Mouse (Mus musculus) retina, embryonic 14.5 days (tissue): ENCODE results near the gene Spindoc.

ENCODE experiments used
- DNase-seq: peaks from one replicate; pipeline ENCODE4 v3.0.0-alpha.2; 2015; ENCODE audit warnings: low spot score

Gene Spindoc

DNA sequence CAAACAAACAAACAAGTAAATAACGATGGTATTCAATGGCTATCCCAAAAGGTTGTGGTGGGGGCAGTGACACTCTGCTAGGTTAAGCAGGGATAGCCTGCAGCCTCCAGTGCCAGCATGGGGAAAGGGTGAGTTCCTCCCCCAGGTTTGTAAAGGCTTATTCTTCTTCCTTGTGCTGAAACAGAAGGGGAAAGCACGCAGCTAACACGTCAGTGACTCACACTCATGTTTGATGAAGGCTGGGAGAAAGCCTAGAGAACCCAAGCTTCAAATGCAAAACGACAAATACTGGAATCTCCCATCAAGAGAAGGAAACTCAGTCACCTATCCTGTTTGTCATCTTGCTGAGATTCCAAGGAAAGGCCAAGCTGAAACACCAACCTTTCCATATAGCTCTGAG is 47.1 kb downstream of the Spindoc start:
- no peak for DNase-seq

DNA sequence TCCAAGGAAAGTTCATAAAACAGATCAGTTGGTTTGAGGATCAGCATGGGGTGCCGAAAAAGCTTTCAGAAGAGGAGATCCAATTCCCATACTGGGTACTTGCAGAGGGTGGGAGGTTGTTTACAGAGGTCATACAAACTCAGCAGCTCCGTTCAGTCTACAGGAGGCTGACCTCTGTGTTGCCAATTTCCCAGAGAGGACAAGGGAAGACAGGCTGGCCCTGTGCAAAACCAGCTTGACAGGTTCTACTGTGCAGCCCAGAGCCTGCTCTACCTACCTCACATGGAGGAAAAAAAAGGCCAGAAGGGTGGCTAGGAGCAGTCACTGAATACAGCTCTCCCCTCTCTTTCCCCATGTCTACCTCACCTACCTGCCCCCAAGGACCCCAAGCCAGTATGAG is 48.7 kb downstream of the Spindoc start:
- no peak for DNase-seq

DNA sequence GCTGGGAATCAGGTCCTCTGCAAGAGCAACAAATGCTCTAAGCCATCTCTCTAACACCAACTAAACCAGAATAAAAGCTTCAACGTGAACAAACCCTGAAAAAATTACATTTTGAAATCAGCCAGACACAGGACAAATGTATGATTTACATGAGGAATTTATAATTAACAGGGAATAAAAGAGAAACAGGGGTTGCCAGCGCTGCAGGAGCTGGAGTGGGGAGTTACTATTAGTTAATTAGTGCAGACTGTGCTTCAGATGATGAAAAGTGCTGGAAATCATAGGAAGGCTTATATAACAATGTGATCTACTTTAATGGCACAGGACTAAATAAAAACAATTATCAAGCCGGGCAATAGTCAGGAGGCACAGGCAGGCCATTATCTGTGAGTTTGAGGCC is 61.4 kb downstream of the Spindoc start:
- no peak for DNase-seq

DNA sequence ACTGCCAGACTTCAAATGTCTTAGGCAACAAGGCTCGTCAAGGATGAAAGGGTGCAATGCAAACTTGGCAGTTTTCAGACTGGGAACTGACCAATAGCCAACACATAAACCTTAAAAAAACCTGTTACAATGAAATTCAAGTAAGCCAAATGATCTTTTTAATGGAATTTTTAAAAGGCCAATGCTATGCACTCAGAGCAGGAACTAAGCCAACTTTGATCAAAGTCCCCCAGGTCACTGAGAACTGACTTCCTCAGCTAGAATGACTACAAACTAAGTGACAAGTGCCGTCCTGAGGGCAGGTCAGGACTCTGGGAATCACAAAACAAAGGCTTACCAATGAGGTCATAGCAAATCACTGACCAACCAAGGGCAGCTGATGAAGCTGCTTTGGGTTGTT is 62.6 kb downstream of the Spindoc start:
- no peak for DNase-seq

DNA sequence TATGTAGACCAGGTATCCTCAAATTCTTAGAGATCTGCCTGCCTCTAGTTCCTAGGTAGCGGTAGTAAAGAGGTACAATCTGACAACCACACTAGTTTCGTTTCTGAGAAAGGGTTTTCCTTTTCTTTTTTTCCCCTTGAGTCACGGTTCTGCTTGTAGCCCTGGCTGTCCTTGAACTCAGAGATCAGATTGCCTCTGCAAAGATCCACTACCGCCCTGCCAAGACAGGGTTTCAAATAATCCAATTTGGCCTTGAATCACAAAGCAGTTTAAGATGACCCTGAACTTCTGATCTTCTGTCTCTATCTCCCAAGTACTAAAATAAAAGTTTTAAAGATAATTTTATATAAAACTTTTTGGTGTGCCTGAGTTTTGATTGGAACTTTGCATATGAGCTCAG is 65.1 kb downstream of the Spindoc start:
- no peak for DNase-seq

DNA sequence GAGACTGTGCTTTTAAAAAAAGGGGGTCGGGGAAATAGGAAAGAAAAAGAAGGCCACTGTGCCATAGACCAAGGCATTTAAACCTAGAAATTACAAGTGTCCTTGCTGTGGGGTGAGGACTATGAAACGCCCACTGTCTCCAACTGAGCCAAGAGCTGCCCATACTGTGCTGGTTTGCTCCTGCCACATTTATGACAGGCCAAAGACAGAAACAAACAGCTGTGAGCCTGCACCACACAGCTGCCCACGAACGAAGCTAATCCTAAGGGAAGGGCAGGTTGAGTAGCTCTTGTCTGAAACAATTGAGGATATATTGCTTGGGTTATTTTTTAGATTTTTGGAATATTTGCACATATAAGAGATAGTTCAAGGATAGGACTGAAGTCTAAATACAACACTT is 66.0 kb downstream of the Spindoc start:
- no peak for DNase-seq

DNA sequence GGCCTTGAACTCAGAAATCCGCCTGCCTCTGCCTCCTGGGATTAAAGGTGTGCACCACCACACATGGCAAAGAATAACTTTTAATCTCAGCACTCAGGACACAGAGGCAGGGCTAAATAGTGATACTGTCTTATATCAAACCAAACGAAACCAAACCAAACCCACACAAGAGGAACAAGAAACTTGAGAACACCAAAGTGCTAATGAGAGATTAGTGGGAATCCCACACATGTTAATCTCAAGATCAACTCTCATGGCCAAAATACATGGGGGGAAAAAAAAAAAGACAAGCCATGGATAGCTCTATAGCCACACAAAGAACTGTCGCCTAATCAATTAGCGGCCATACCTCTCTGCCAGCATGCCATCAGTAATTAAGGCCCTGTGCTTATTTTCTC is 67.2 kb downstream of the Spindoc start:
- DNase-seq = no peak

DNA sequence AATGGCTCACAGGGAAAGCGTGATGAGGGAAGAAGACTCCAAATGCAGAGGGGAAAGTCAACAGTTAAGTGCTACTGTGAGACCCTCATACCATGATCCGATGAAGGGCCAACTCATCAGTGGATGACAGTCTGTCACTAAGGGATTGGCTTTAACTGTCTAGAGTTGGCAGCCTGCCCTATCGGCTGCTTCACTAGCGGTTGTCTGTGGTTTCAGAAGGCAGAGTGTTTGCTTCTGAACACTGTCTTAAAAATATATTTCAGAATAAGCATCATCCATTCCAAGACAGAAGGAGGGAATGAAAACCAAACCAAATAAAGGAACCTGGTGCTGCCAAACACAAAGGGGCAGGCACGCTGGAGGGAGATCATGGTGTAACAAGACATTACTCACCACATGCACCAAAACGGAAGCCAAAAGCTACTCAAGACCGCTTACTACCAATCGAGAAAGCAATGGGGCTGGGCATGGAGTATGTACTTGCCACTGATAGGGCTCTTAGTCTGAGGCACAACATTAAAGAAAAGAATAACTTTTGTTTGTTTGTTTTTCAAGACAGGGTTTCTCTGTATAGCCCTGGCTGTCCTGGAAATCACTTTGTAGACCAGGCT is 67.7 kb downstream of the Spindoc start:
- no peak for DNase-seq

DNA sequence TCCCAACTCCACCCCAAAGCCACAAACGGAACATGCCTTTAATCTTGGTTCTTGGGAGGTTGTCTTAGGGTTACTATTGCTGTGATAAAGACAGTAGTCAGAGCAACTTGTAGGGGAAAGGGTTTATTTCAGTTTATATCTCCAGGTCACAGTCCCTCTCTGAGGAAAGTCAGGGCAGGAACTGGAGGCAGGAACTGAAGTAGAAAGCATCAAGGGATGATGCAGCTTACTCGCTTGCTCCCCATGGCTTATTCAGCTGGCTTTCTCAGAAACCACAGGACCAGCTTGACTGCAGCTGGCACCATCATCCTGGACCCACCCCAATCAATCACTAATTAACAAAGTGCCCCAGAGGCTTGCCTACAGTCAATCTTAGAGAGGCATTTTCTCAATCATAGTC is 69.1 kb downstream of the Spindoc start:
- DNase-seq = no peak

DNA sequence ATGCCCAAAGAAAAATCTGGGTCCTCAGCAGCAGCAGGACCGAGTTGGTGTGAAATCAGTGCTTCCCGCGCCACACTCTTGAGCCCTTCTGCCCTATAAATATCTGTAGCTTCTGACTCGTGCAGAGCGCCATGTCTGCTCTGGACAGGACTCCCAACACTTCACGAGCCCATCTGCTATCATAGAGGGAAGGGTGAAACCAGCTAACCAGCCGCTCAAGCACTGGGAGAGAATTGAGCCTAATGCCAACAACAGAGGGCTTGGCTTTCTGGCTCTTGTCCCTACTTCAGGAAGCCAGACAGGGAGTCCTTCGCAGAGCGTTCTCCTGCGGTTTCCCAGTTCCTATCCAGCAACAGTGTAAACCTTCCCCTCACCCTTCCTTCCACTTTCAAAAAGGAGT is 71.5 kb downstream of the Spindoc start:
- DNase-seq = no peak

DNA sequence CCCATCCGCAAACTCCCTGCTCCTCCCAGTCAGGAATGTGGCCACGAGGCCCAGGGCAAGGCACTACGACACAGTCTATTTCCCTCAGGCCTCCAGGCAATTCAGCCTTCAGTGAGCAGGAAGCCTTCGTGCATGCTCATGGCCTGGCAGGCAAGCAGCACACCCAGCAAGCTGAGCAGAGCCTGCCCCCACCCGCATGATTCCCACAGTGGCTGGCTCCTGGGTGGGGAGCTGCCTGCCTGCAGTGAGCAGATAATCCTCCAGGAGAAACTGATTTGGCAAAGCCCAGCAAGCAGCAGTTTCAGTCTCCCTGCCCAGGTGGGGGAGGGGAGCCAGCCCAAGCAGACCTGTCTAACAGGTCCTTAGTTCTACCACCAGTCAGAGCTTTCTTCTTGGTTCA is 72.1 kb downstream of the Spindoc start:
- DNase-seq = peak; percentile 27

DNA sequence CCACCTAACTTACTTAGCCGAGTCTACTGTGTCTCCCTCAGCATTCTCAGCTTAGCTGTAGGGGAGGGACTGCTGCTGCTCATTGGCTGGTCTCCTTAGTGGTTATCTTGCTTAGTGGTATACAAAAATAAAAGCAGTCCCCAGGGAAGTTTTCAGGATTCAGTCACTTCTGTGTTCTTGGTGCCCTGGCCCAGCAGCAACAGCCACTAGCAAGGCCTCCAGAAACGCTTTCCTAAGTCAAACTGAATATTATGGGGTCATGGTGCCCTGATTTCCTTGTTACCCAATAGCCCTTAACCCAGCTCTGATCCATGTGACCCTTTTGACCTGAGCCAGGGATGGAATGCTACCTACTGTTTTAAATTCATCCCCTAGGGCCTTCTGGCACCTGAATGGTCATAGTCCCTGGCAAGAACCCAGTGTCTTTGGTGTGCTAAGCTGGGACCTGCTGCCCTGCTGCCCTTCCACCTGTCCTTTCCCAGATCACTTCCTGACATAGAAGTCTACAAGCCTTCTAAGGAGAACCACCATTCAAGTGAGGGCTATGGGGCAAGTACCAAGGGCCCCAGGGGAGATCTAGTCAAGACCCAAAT is 73.0 kb downstream of the Spindoc start:
- DNase-seq = no peak

DNA sequence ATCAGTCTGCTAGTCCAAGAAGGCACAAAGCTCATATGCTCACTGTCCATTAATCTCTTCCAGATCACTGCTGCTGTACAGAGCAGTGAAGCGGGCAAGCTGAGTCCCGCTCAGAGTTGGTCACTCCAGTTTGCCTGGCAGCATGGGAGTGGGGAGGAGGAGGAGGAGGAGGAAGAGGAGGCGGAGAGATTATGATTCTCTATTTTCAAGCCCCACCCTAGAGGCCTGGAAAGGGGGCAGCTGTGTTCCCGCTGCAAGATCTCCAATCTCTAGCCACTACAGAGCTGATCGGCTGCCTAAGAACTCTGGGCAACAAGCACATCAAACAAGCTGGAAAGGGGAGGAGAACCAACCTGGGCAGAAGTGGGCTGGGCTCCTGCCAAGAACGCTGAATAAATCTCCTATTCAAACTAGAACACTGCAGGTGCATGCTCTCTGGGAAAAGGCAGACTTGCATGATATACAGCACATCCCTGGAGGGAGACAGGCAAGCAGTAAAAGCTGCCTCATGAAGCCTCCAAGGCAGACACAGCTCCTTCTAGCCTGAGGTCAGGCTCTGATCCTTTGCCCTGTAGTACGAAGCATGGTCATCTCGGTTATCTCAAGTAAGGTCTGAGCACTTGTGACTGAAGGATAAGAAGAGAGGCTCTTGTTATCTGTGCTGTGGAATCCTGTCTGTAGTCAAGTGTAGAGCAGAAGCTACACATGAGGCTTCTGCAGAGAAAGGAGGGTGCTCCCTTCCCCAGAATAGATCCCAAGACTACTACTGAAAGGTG is 74.6 kb downstream of the Spindoc start:
- peak; percentile 72 for DNase-seq

DNA sequence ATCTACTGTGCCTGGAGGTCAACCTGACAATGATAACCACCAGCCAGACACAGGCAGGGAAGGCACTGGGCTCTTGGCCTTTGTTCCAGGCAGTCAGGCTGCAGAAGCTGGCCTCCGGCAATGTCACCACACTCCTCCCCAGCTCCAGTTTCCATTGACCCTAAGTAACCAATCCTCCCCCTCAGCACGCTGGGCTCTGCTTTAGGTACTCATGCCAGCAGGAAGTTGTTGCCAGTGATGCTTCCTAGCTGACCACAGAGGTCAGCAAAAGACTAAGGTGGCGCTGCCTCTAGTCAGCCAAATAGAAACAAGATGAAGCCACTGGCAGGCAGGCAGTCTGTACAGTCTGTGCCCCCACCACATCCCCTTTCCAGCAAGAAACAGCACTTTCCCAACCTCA is 75.8 kb downstream of the Spindoc start:
- DNase-seq = no peak

DNA sequence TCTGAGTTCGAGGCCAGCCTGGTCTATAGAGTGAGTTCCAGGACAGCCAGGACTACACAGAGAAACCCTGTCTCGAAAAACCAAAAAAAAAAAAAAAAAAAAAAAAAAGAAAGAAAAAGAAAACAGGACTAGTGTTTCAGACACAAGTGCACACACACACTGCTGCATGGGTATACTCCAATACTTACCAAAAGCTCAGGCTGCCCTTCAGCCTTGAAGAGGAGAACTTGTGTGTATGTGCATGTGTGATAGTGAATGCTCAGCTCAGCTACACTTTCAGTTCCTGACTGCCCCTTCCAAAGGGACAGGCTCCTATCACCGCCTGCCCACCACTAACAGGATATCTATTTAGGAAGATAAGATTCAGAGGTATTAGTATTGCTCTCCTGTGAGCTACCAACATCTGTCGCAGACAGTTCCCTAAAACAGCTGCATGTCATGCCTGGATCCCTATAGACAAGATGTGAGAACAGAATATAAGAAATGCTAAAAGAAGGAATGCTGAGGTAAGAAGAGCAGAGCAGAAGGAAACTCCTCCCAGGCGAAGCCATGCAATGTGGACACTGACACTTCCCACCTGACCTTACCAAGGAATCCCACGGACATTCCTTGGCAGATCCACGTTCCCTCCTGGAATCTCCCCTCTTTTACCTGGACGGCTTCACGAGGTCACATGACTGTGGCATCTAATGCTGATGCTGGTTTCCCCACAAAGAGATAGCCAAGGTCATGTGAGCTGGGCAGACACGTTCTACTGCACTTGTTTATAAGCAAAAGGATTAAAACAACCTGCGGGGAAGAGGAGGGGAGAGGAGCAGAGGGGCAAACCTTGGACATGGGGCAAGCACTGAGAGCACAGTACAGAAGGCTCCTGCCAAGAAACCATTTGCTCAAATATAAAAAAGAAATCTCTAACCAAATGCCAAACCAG is 77.1 kb downstream of the Spindoc start:
- DNase-seq = no peak

DNA sequence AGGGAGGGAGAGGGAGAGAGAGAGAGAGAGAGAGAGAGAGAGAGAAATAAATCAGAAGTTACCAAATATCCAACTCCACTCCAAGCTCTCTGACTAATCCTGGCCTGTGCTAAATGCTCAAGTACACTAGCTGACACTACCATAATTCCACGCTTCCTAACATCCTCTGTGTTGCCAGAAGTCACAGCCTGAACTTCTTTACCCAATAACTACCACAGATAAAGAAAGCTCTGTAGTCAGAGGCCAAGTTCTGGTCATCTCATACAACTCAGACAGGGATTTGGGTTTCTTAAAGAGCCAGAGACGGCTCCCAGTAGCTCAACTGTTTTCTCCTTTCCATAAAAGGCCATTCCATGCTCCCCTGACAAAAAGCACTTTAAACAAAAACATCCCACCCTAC is 78.0 kb downstream of the Spindoc start:
- DNase-seq = no peak
